Mouse (Mus musculus) liver, embryonic 14.5 days (tissue): ENCODE data around the gene Mrpl21.
A peak's percentile ranks its signal among the peaks of the same experiment; 100 is the strongest.

ENCODE experiments used
- CTCF ChIP-seq: IDR thresholded peaks from 2 replicates; pipeline ENCODE4 v1.5.1; 2016; ENCODE audit warnings: antibody characterized with exemption, low read depth, control low read depth
- EP300 ChIP-seq: IDR thresholded peaks from 2 replicates; pipeline ENCODE4 v1.6.1; 2016; ENCODE audit warnings: antibody characterized with exemption, low read depth

- TF ChIP-seq CTCF (peak; percentile 14; the same call in 1 of the 2 replicates), EP300 (no peak)
These were observed 20.8 kb upstream of the Mrpl21 start for GRCm38 (mm10) chr19:3261764-3262525.
